Mouse (Mus musculus): ENCODE measurements at regions not wholly inside any gene's neighbourhood (a gene's known extent, or its start where the extent isn't known, plus 50 kb on each side); places are given as distances from the start of the nearest gene placed in this dataset.

DNA sequence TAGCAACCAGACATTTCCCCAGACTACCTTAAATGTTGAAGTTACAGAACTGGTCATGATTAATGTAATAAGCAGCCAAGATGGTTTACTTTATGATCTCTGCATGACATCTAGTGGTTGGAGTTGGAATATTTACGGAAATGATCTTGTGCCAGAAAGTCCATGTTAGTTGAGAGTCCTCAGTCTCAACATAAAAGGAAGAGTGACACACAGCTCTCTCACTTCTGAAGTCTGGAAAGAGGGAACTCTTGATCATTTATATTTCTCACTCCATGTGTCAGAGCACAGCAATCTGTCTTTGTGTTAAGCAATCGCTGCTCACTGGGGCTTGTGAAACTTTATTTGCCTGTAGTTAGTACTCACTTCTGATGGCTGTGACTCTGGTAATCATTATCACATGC lies 709.1 kb upstream of the N6amt1 start:
- TF ChIP-seq CTCF (IDR thresholded peaks at IDR 0.05; ENCODE audit: extremely low read depth, insufficient read depth, insufficient read length, insufficient replicate concordance): no peak
- no peak for TF ChIP-seq POLR2A (IDR thresholded peaks at IDR 0.05; ENCODE audit: low read depth, low read length)

Measured in spleen, adult 2 months (tissue).